Mouse (Mus musculus) neural tube, embryonic 13.5 days (tissue): Measurements from ENCODE around the gene Midn. TPM values are rescaled to one million over a fixed set of nuclear protein-coding genes. Genes with fewer than 3 reads are reported as not detected.

Experiments
- ATAC-seq: fragments of 200-750 bp; cut with Nextera tagmentation; 2 replicates; pipeline ENCODE4 v1.8.0; 2017; ENCODE audit warnings: low read depth, mild to moderate bottlenecking, moderate TSS enrichment, moderate library complexity
- H3K27ac ChIP-seq: fragments of 300-500 bp; sonication (generic); replicated peaks from 2 replicates; pipeline ENCODE4 v1.5.1; 2015; ENCODE audit warnings: moderate library complexity, mild to moderate bottlenecking, inconsistent platforms
- H3K27me3 ChIP-seq: fragments of 300-500 bp; sonication (generic); 2 replicates; pipeline ENCODE4 v1.6.1; 2015; ENCODE audit warnings: mild to moderate bottlenecking, inconsistent platforms
- H3K36me3 ChIP-seq: fragments of 300-500 bp; sonication (generic); 2 replicates; pipeline ENCODE4 v1.6.1; 2015; ENCODE audit warnings: mild to moderate bottlenecking, inconsistent platforms
- H3K4me1 ChIP-seq: fragments of 300-500 bp; sonication (generic); replicated peaks from 2 replicates; pipeline ENCODE4 v1.6.1; 2015; ENCODE audit warnings: inconsistent platforms
- H3K4me2 ChIP-seq: fragments of 300-500 bp; sonication (generic); 2 replicates; pipeline ENCODE4 v1.6.1; 2015; ENCODE audit warnings: inconsistent platforms, mild to moderate bottlenecking, moderate library complexity
- H3K4me3 ChIP-seq: fragments of 300-500 bp; sonication (generic); 2 replicates; pipeline ENCODE4 v1.5.1; 2015; ENCODE audit warnings: mild to moderate bottlenecking, inconsistent platforms
- H3K9ac ChIP-seq: fragments of 300-500 bp; sonication (generic); 2 replicates; pipeline ENCODE4 v1.6.1; 2015; ENCODE audit warnings: moderate library complexity, mild to moderate bottlenecking, inconsistent platforms
- H3K9me3 ChIP-seq: fragments of 300-500 bp; sonication (generic); 2 replicates; pipeline ENCODE4 v1.6.1; 2016; ENCODE audit warnings: inconsistent platforms
- WGBS: fragments of 180-500 bp; shearing (Covaris S2); methylation state at CpG from one replicate; pipeline ENCODE4 v1.1.7; 2015; 5-methylcytosine and 5-hydroxymethylcytosine counted together
- polyA plus RNA-seq: library from polyadenylated mRNA; unstranded; fragments of >200 nt; fragmentation: Nextera tagmentation; extraction: Ambion mirVana; gene quantifications from 2 replicates; pipeline ENCODE4 v1.2.1, GENCODE M21; 2015

Midn gene
- polyA plus RNA-seq, result 31.0 and 35.8 TPM in 2 replicates

DNA sequence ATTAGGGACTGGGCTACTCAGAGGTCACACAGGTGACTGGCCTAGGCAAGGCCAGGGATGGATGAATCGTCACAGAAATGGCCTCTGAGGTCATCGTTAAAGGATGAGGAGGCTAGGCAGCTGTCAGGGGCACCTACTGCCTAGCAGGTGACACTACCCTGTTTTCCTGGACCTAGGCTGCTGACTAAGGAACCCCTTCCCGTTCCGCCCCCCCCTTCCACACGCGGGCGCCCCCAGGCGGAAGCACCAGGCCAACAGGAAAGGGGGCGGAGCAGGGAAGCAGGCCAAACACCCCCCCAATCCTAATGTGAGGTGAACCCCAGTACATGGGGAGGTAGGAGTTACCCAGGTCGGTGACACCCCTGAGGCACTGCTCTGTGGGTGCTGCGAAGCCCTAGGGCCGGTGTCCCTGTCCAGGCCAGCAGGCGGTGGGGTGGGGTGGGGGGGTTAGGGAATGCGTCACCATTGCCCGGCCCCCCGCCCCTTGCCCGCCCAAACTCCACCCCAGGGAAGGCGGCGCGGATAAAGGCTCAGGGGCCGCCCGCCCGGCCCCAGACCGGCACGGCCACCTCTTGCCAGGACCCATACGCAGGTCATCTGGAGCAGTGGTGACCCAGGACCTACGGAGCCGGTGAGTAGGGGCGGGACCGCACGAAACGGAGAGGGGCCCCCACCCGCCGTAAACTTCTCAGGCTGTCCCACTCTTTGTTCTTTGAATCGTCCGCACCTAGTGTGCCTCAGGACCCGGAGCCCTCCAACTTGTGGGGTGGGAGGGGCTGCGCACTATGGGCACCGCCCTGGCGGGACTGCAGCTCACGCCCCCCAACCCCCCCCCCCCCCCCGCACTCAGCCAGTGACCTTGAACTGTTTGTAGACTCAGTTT lies at the start of gene Midn:
TSS of gene Midn (plus strand) at position 554 of the 883 bp plus-strand sequence.
- H3K36me3 ChIP-seq, result peaks cover 54% of the 10 kb centered on the region
- H3K27ac ChIP-seq, result peak within 1 kb of the TSS; percentile 100
- ATAC-seq, result peak; percentile 13
- H3K27me3 ChIP-seq, result no peaks in the 10 kb centered on the region
- H3K4me1 ChIP-seq, result peaks cover 62% of the 10 kb centered on the region
- H3K9me3 ChIP-seq, result no peaks in the 10 kb centered on the region
- under 1% methylated on average over 40 of the region's 42 CpGs for WGBS
- H3K9ac ChIP-seq, result peak within 1 kb of the TSS; percentile 100
- H3K4me3 ChIP-seq, result peak within 1 kb of the TSS; percentile 98
- H3K4me2 ChIP-seq, result peak within 1 kb of the TSS; percentile 69

DNA sequence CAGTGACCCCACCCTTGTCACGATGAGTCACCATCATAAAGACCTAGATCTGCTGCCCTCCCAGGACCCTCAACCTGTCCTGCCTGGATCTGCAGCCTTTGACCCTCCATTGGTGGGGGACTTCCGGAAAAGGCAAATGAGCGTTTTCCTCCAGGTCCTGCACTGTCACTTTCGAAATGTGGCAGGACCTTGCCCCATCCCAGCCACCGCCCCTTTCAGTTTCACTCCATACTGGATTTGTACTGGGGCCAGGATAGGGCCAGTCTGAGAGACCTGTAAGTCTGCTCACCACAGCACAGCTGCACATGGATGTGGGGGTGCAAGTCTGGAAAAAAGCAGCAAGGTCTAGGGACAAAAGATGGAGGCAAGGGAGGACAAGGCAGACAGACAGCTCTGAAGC lies 49.4 kb upstream of the Midn start:
- H3K27ac ChIP-seq, result no peak overlapping the region
- H3K4me3 ChIP-seq, result no peak overlapping the region
- H3K9ac ChIP-seq, result no peak overlapping the region
- H3K27me3 ChIP-seq, result no peaks in the 10 kb centered on the region
- ATAC-seq, result no peak
- H3K9me3 ChIP-seq, result no peaks in the 10 kb centered on the region
- H3K4me1 ChIP-seq, result peaks cover 34% of the 10 kb centered on the region
- no peaks in the 10 kb centered on the region for H3K36me3 ChIP-seq
- WGBS, result 85% methylated on average over 5 of the region's 5 CpGs
- no peak overlapping the region for H3K4me2 ChIP-seq

DNA sequence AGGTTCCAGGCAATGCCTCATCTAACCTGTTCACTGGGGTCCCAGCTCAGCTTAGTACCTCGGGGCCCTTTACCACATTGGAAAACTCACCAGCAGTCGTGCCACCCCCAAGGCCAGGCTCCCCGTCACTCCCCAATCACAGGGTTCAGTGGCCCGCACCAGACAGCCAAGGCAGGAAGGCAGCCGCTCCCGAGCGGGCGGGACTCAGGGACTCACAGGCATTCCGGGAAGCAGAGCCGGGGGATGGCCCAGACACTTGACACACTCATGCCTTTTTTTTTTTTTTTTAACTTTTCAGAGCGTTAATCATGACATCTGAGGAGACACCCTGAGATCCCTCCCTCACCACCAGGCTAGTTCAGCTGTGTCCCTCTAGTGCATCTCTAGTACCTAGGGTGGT lies 47.1 kb upstream of the Midn start:
- H3K4me2 ChIP-seq, result peak overlapping the region; percentile 91
- no peaks in the 10 kb centered on the region for H3K9me3 ChIP-seq
- H3K27ac ChIP-seq, result no peak overlapping the region
- H3K36me3 ChIP-seq, result no peaks in the 10 kb centered on the region
- no peaks in the 10 kb centered on the region for H3K27me3 ChIP-seq
- H3K4me3 ChIP-seq, result peak overlapping the region; percentile 91; the same call in 1 of the 2 replicates
- no peak for ATAC-seq
- 72% methylated on average over 11 of the region's 11 CpGs for WGBS
- H3K9ac ChIP-seq, result peak overlapping the region; percentile 90; the same call in 1 of the 2 replicates
- peaks cover 34% of the 10 kb centered on the region for H3K4me1 ChIP-seq

DNA sequence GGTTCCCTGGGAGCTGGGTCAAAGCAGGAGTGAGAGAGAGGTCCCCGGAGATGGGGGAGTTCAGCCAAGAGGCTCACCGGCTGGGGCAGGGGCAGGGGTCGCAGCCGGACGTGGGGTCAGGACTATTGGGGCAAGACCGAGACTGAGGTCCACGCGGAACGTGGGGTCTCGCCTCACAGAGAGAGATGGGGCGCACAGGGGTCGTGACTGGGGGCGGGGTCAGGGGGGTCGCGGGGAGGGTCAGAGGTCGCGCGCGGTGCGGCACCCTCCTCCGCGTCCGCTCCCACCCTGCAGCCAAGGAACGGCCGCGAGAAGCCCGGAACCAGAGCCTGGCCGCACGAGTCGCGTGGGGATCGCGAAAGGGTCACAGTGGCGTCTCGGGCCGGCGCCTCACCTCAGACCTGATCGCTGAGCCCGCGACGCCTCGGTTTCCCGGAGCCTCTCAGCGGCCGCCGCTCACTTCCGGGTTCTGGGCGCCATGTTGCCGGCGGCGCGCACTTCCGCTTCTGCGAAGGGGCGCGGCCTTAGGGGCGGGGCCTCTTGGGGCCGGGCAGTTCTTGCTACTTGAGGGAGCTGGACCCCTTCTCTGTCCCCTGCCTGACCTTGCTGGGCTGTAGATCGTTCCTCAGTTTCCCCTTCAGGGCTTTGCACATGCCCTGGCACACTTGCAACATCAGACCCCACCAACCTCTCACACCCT lies 45.7 kb upstream of the Midn start:
- Histone ChIP-seq H3K4me3 (peak overlapping the region; percentile 91), H3K27me3 (no peaks in the 10 kb centered on the region), H3K27ac (peak overlapping the region; percentile 55), H3K36me3 (no peaks in the 10 kb centered on the region), H3K4me1 (peaks cover 29% of the 10 kb centered on the region), H3K4me2 (peak overlapping the region; percentile 91), H3K9me3 (no peaks in the 10 kb centered on the region), H3K9ac (peak overlapping the region; percentile 90)
- peak; percentile 90 for ATAC-seq
- under 1% methylated on average over 56 of the region's 59 CpGs for WGBS

DNA sequence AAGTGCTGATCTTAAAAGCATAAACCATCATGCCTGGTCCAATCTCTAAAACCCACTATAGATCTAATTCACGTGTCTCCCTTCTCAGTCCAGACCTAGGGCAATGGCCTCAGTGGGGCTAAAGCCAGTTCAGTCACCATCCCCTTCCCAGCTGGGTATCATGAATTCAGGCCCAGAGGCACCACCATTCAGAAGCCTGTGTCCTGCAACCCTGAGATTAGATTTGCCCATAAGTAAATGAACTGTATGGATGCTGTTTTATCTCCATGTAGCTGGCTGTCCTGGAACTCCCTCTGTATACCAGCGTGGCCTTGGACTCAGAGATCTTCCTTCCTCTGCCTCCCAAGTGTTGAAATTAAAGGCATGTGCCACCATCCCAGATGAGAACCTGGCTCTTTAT lies 45.0 kb upstream of the Midn start:
- peak overlapping the region; percentile 91 for H3K4me2 ChIP-seq
- no peak overlapping the region; the same call in 1 of the 2 replicates for H3K4me3 ChIP-seq
- peak overlapping the region; percentile 55; the same call in 1 of the 2 replicates for H3K27ac ChIP-seq
- WGBS, result 84% methylated on average over 2 of the region's 2 CpGs
- no peaks in the 10 kb centered on the region for H3K27me3 ChIP-seq
- peaks cover 25% of the 10 kb centered on the region for H3K4me1 ChIP-seq
- no peaks in the 10 kb centered on the region for H3K9me3 ChIP-seq
- H3K36me3 ChIP-seq, result no peaks in the 10 kb centered on the region
- ATAC-seq, result no peak
- H3K9ac ChIP-seq, result no peak overlapping the region; the same call in 1 of the 2 replicates

DNA sequence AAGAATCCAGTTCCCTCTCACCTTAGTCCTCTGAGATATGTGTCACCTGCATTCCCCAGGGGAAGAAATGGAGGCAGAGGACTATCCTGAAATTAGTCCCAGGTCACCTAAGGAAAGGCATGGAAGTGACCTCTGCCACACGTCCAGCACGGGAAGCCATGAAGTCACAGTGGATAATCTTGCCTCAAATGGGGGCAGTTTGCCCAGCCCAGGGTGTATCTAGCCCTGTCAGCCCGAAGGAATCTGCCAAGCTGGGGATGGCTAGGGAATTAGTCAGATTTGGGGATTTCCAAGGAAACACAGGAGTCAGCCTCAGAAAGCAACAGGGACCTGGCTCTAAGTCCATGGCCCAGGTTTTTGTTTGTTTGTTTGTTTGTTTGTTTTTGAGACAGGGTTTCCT lies 43.9 kb upstream of the Midn start:
- H3K27me3 ChIP-seq, result no peaks in the 10 kb centered on the region
- H3K9ac ChIP-seq, result no peak overlapping the region
- H3K9me3 ChIP-seq, result no peaks in the 10 kb centered on the region
- H3K27ac ChIP-seq, result no peak overlapping the region
- H3K4me1 ChIP-seq, result peaks cover 25% of the 10 kb centered on the region
- no peak overlapping the region for H3K4me2 ChIP-seq
- no peak for ATAC-seq
- no peaks in the 10 kb centered on the region for H3K36me3 ChIP-seq
- H3K4me3 ChIP-seq, result no peak overlapping the region
- WGBS, result 88% methylated on average over 3 of the region's 3 CpGs

DNA sequence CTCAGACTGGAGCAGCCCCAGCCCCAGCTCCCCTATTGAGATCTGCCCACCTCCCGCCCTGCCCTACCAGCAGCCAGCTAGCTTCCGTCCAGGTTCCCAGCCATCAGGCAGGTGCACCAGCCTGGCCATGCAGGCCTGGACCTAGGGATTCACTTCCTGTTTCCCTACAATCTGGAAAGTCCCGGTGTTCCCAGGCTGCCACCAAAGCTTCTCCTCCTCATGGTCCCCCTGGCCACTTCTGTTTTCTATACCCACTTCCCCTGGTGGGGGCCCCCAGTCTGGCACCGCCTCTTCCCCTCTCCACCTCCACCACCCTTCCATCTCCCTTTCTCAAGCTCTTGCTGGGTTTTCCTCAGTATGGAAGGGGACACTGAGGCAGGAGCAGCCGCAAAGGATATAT lies 42.6 kb upstream of the Midn start, which contains the start of gene Sbno2:
TSS of gene Sbno2 (minus strand) at position 112 of the 400 bp plus-strand sequence.
- Histone ChIP-seq H3K36me3 (no peaks in the 10 kb centered on the region), H3K27ac (no peak within 1 kb of the TSS), H3K27me3 (no peaks in the 10 kb centered on the region), H3K4me2 (no peak within 1 kb of the TSS), H3K4me3 (no peak within 1 kb of the TSS), H3K9ac (no peak within 1 kb of the TSS), H3K9me3 (no peaks in the 10 kb centered on the region), H3K4me1 (peaks cover 21% of the 10 kb centered on the region)
- no peak for ATAC-seq
- WGBS, result 71% methylated on average over 5 of the region's 5 CpGs

DNA sequence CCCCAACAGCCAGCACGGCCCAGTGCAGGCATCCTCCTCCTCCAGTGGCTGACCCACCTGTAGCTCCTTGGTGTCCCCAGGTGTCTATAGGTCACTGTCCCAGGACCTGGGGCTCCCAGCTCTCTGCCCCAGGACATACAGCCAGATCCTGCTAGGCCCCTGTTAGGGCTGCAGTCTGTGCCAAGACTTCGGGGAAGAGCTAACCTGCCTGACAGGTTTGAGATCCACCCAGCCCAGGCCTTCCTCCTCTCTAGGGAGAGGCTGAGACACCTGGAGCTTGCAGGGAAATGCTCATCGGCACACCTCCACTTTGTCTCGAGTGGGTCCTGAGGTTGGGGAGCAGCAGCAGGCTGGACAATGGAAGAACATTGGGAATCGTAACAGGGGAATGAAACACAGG lies 42.1 kb upstream of the Midn start:
- Histone ChIP-seq H3K27ac (no peak overlapping the region), H3K9me3 (no peaks in the 10 kb centered on the region), H3K9ac (no peak overlapping the region), H3K4me2 (no peak overlapping the region), H3K4me1 (peaks cover 16% of the 10 kb centered on the region), H3K4me3 (no peak overlapping the region), H3K27me3 (no peaks in the 10 kb centered on the region), H3K36me3 (no peaks in the 10 kb centered on the region)
- no peak for ATAC-seq
- 70% methylated on average over 5 of the region's 5 CpGs for WGBS

DNA sequence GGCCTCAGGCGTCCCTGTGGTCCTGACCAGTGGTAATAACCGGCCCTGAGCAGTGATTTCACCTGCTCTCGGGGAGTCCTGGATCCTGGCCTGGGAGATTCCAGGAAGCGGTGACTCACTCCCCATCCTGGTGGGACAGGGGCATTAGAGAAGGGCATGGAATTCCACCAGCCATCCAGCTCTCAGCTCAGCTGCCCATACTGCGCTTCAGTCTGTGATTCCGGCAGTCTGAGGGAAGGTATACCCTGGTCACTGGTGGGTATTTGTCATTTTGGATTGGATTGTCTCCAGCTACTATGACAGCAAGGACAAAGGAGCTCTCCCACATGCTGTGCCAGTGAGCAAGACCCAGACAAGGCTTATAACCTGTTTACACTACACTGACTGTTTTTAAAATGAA lies 40.4 kb upstream of the Midn start:
- Histone ChIP-seq H3K4me3 (no peak overlapping the region), H3K4me2 (no peak overlapping the region), H3K4me1 (0 out of 2 replicates have a peak, but pooled peaks cover 4% of the 10 kb centered on the region), H3K9me3 (no peaks in the 10 kb centered on the region), H3K27me3 (no peaks in the 10 kb centered on the region), H3K9ac (no peak overlapping the region), H3K27ac (no peak overlapping the region), H3K36me3 (no peaks in the 10 kb centered on the region)
- ATAC-seq, result no peak
- 62% methylated on average over 6 of the region's 6 CpGs for WGBS

DNA sequence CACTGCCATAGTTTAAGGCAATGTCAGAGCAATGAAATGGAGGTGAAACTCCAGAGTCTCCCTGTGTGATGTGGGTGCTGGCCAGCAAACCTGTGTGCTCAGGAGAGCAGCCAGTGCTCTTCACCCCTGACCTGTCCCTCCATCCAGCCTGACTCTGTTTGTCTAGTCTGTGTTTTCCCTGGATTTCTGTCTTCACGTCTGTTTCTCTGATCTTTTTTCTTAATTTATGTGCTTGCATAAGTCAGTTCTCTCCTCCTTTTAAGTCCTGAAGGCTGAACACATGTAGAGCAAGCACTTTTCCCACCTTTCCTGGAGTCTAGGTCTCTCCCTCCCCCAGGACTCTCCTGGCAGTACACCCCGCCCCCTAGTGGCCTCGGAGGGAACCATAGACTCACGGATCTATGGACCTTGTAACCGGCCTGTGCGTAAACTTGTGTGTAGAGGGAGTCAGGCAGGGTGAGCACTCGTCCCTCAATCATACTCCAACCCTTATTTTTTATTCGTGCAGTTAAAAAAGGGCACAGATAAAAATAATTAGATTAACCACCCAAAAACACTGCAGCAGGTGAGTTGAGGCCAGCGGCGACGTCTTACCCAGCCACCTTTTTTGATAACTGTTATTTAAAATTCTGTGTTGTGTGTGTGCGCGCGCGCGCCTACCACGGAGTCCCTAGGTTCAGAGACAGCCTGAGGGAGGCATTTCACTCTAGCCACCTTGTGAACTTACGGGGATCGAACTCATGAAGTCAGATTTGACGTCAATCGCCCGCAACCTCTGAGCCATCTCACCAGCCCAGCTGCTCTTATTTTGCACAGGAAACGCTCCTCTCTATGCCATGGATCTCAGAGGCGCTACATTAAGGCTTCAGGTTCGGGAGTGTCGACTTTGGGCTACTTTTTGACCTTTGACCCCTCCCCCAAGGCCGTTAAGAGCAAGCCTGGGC lies 33.5 kb upstream of the Midn start:
- peak overlapping the region; percentile 69 for H3K4me3 ChIP-seq
- ATAC-seq, result peak; percentile 62
- H3K36me3 ChIP-seq, result no peaks in the 10 kb centered on the region
- no peaks in the 10 kb centered on the region for H3K27me3 ChIP-seq
- H3K9ac ChIP-seq, result peak overlapping the region; percentile 63; the same call in 1 of the 2 replicates
- WGBS, result 2% methylated on average over 27 of the region's 27 CpGs
- H3K27ac ChIP-seq, result peak overlapping the region; percentile 77
- H3K9me3 ChIP-seq, result no peaks in the 10 kb centered on the region
- H3K4me2 ChIP-seq, result peak overlapping the region; percentile 58
- H3K4me1 ChIP-seq, result peaks cover 41% of the 10 kb centered on the region

DNA sequence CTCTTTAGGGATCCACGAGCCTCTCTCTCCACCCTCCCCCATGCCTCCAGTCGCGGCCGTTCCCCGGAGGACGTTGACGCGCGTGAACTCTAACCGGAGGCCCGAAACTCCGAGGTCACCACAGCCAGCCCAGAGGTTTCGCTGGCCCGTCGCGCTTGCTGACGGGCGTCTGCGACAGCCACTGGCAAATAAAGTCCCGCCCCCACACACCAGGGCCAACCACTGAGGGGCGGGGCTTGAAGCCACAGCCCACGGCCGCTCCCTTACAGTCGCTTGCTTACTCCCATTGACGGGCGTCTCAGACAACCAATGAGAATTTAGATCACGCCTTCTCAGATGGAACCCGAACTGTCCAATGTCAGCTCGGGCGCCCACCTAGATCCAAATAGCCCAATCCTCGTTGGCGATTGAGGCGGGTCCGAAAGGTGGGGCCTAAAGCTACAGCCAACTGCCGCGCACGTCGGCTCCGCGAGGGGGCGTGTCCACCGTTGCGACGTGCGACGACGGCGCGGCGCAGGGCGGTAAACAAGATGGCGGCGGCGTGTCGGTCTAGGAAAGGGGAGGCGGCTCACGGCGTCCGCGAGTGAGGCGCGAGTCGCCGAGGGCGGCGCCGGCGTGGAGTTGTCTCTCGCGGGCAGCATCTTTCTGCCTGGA lies 32.7 kb upstream of the Midn start, which contains the start of gene Stk11:
TSS of gene Stk11 (plus strand) at position 514 of the 654 bp plus-strand sequence.
- peak; percentile 99 for ATAC-seq
- Histone ChIP-seq H3K9ac (peak within 1 kb of the TSS; percentile 91), H3K27me3 (no peaks in the 10 kb centered on the region), H3K27ac (peak within 1 kb of the TSS; percentile 83), H3K4me2 (peak within 1 kb of the TSS; percentile 91), H3K36me3 (peaks cover 6% of the 10 kb centered on the region), H3K4me1 (peaks cover 49% of the 10 kb centered on the region), H3K9me3 (no peaks in the 10 kb centered on the region), H3K4me3 (peak within 1 kb of the TSS; percentile 69)
- WGBS, result under 1% methylated on average over 70 of the region's 70 CpGs
